Mouse (Mus musculus): Measurements from ENCODE around the gene Ifitm10. TPM values are rescaled to one million over a fixed set of nuclear protein-coding genes. Genes with fewer than 3 reads are reported as not detected.
"Not testable (repeated sequence)": the region's sequence is repeated elsewhere in the genome, so short reads cannot be mapped to it uniquely, and the experiment has no call there.

Ifitm10 gene
- polyA plus RNA-seq, 1 experiment from 2014 or later: 14.1 TPM

DNA sequence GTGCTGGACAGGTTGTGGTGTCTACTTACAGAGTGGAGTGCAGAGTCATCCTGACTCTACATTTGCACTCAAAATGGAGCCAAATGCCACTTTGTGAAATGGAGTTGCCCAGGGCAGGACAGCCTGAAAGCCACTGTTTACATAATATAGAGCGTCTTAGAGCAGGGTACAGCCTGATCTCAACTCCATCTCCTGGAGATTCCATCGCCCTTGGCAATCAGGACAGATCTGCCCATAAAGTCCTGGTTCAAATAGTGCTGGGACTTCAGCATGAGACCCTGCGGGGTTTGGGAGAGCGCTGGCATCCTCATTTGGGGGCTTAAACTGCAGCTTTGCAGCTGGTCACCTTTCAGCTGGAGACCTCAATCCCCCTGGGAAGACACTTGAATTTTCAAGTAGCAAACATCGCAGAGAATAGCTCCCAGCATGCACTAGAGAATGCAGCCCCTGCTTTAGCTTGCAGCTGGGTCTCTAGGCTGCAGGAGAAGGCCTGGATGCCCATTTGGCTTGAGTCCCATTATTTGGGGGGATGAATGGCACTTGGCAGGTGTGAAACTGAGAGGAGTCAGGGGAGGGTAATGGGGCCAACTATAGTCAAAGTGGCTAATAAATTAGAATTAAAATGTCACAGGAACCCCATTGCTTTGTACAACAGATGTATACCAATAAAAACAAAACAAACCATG, 58.8 kb downstream of the Ifitm10 start:
- Histone ChIP-seq H3K9me3 (replicated peaks; ENCODE audit: control insufficient read depth, low read length, poor library complexity, severe bottlenecking) (no peaks in the 10 kb centered on the region), H3K4me1 (ENCODE audit: control insufficient read depth, insufficient read depth, low read length) (no peaks in the 10 kb centered on the region; the same call in 1 of the 2 replicates), H3K4me2 (ENCODE audit: low read length) (no peak overlapping the region), H3K36me3 (ENCODE audit: control insufficient read depth, insufficient read depth, low read length) (no peaks in the 10 kb centered on the region), H3K4me3 (ENCODE audit: low read depth, low read length) (no peak overlapping the region), H3K9ac (ENCODE audit: low read depth, low read length) (no peak overlapping the region), H3K27me3 (ENCODE audit: control insufficient read depth, insufficient read depth, low read depth, low read length) (no peaks in the 10 kb centered on the region), H3K27ac (ENCODE audit: low read length) (no peak overlapping the region)
- no peak for ATAC-seq
- 32% methylated on average over 5 of the region's 5 CpGs for WGBS

DNA sequence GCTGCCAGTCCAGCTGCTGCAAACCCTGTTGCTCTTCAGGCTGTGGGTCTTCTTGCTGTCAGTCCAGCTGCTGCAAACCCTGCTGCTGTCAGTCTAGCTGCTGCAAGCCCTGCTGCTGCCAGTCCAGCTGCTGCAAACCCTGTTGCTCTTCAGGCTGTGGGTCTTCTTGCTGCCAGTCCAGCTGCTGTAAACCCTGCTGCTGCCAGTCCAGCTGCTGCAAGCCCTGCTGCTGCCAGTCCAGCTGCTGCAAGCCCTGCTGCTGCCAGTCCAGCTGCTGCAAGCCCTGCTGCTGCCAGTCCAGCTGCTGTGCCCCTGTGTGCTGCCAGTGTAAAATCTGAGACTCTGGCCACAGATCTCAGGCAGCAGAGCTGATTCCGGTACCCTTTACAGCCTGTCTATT, 69.6 kb downstream of the Ifitm10 start:
- not testable (repeated sequence) for H3K9me3 ChIP-seq (replicated peaks; ENCODE audit: control insufficient read depth, low read length, poor library complexity, severe bottlenecking); H3K27me3 ChIP-seq (ENCODE audit: control insufficient read depth, insufficient read depth, low read depth, low read length); H3K9ac ChIP-seq (ENCODE audit: low read depth, low read length); H3K4me1 ChIP-seq (ENCODE audit: control insufficient read depth, insufficient read depth, low read length); H3K27ac ChIP-seq (ENCODE audit: low read length); H3K36me3 ChIP-seq (ENCODE audit: control insufficient read depth, insufficient read depth, low read length); H3K4me3 ChIP-seq (ENCODE audit: low read depth, low read length); ATAC-seq; H3K4me2 ChIP-seq (ENCODE audit: low read length)
- 85% methylated on average over 1 of the region's 1 CpGs for WGBS

- H3K4me2 ChIP-seq (ENCODE audit: low read length): no peak within 1 kb of the TSS
- no peak within 1 kb of the TSS for H3K4me3 ChIP-seq (ENCODE audit: low read depth, low read length)
- H3K9ac ChIP-seq (ENCODE audit: low read depth, low read length): no peak within 1 kb of the TSS
- WGBS: 61% methylated on average over 3 of the region's 3 CpGs
- H3K36me3 ChIP-seq (ENCODE audit: control insufficient read depth, insufficient read depth, low read length): no peaks in the 10 kb centered on the region
- no peaks in the 10 kb centered on the region for H3K27me3 ChIP-seq (ENCODE audit: control insufficient read depth, insufficient read depth, low read depth, low read length)
- H3K4me1 ChIP-seq (ENCODE audit: control insufficient read depth, insufficient read depth, low read length): no peaks in the 10 kb centered on the region
- no peak for ATAC-seq
- H3K27ac ChIP-seq (ENCODE audit: low read length): no peak within 1 kb of the TSS
- H3K9me3 ChIP-seq (replicated peaks; ENCODE audit: control insufficient read depth, low read length, poor library complexity, severe bottlenecking): no peaks in the 10 kb centered on the region
Observed at GRCm38 (mm10) chr7:142303249-142303648, 70.3 kb downstream of the Ifitm10 start, which contains the start of gene Krtap5-4. Krtap5-4 (plus strand) TSS chr7:142303549.

GRCm38 (mm10) chr7:142297018-142297417, 76.5 kb downstream of the Ifitm10 start, which contains the start of gene Krtap5-1:
Krtap5-1 (minus strand) TSS chr7:142297118.
- not testable (repeated sequence) for H3K4me3 ChIP-seq (ENCODE audit: low read depth, low read length); H3K27ac ChIP-seq (ENCODE audit: low read length); H3K27me3 ChIP-seq (ENCODE audit: control insufficient read depth, insufficient read depth, low read depth, low read length); H3K4me2 ChIP-seq (ENCODE audit: low read length); H3K36me3 ChIP-seq (ENCODE audit: control insufficient read depth, insufficient read depth, low read length); ATAC-seq; H3K4me1 ChIP-seq (ENCODE audit: control insufficient read depth, insufficient read depth, low read length); H3K9ac ChIP-seq (ENCODE audit: low read depth, low read length); H3K9me3 ChIP-seq (replicated peaks; ENCODE audit: control insufficient read depth, low read length, poor library complexity, severe bottlenecking)

DNA sequence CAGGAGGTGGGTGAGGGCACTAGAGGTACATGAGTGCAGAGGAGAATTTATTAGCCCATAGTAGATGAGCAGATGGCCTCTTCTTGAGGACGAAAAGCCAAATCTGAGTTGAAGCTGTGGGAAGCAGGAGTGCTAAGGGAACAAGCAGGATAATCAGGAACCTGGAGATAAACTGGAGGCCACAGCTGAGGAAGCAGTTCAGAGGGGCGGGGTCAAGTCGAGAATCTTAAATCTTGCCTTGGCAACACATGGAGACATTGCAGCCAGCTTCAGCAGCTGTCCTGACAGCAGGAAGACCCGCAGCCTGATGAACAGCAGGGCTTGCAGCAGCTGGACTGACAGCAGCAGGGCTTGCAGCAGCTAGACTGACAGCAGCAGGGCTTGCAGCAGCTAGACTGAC, 77.4 kb downstream of the Ifitm10 start:
- H3K9ac ChIP-seq (ENCODE audit: low read depth, low read length); H3K27me3 ChIP-seq (ENCODE audit: control insufficient read depth, insufficient read depth, low read depth, low read length); H3K9me3 ChIP-seq (replicated peaks; ENCODE audit: control insufficient read depth, low read length, poor library complexity, severe bottlenecking); H3K27ac ChIP-seq (ENCODE audit: low read length); H3K4me2 ChIP-seq (ENCODE audit: low read length); H3K4me1 ChIP-seq (ENCODE audit: control insufficient read depth, insufficient read depth, low read length); ATAC-seq; H3K36me3 ChIP-seq (ENCODE audit: control insufficient read depth, insufficient read depth, low read length); H3K4me3 ChIP-seq (ENCODE audit: low read depth, low read length): not testable (repeated sequence)
- 29% methylated on average over 4 of the region's 4 CpGs for WGBS

GRCm38 (mm10) chr7:142295418-142295817, 78.1 kb downstream of the Ifitm10 start:
- H3K4me3 ChIP-seq (ENCODE audit: low read depth, low read length): no peak overlapping the region
- H3K27me3 ChIP-seq (ENCODE audit: control insufficient read depth, insufficient read depth, low read depth, low read length): no peaks in the 10 kb centered on the region
- H3K9me3 ChIP-seq (replicated peaks; ENCODE audit: control insufficient read depth, low read length, poor library complexity, severe bottlenecking): no peaks in the 10 kb centered on the region
- ATAC-seq: no peak
- no peaks in the 10 kb centered on the region for H3K36me3 ChIP-seq (ENCODE audit: control insufficient read depth, insufficient read depth, low read length)
- no peaks in the 10 kb centered on the region for H3K4me1 ChIP-seq (ENCODE audit: control insufficient read depth, insufficient read depth, low read length)
- H3K9ac ChIP-seq (ENCODE audit: low read depth, low read length): no peak overlapping the region
- H3K27ac ChIP-seq (ENCODE audit: low read length): no peak overlapping the region
- no peak overlapping the region for H3K4me2 ChIP-seq (ENCODE audit: low read length)

DNA sequence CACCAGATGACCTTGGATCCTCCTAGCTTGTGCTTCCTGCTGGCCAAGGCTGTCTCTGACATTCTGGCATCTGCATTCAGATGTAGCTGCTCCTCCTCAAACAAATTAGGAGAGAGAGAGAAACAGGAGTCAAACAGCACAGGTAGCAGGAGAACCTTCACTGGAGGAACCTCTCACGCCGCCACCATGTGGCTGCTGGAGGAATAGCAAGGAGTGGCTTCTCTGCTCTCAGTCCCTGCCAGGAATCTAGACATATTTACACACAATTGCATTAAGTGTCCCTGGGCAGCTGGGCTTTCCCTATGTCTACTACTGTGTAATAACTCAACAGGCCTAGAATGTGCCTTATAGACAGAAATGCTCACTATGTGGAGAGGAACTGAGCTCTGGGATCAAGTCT, 79.7 kb downstream of the Ifitm10 start:
- H3K9ac ChIP-seq (ENCODE audit: low read depth, low read length); H3K9me3 ChIP-seq (replicated peaks; ENCODE audit: control insufficient read depth, low read length, poor library complexity, severe bottlenecking); H3K4me2 ChIP-seq (ENCODE audit: low read length); ATAC-seq; H3K36me3 ChIP-seq (ENCODE audit: control insufficient read depth, insufficient read depth, low read length); H3K27me3 ChIP-seq (ENCODE audit: control insufficient read depth, insufficient read depth, low read depth, low read length); H3K27ac ChIP-seq (ENCODE audit: low read length); H3K4me3 ChIP-seq (ENCODE audit: low read depth, low read length); H3K4me1 ChIP-seq (ENCODE audit: control insufficient read depth, insufficient read depth, low read length): not testable (repeated sequence)
- WGBS: 3% methylated on average over 2 of the region's 2 CpGs

DNA sequence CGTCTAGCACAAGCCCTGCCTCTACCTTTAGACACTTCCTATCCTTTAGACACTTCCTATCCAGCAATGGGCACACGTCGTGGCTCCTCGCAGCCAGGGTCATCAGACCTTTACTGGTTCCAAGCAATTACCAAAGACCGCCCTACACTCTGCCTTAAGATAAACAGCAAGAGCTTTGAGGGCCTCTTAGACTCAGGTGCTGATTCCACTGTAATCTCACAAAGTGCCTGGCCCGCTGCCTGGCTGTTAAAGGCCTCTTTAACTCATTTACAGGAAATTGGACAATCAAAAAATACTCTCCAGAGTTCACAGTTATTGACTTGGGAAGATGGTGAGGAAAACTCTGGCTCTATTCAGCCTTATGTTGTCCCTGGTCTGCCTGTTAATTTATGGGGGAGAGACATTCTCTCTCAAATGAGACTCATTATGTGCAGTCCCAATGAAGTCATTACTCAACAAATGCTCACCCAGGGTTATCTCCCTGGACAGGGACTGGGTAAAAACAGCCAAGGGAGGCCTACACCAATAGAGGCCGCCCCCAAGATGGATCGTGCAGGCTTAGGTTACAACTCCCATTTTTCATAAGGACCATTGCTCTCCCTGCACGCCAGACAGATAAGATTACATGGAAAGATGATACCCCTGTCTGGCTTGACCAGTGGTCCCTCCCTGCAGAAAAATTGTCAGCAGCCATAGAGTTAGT, 87.5 kb downstream of the Ifitm10 start:
- not testable (repeated sequence) for H3K4me2 ChIP-seq (ENCODE audit: low read length); H3K36me3 ChIP-seq (ENCODE audit: control insufficient read depth, insufficient read depth, low read length); H3K27ac ChIP-seq (ENCODE audit: low read length); H3K4me1 ChIP-seq (ENCODE audit: control insufficient read depth, insufficient read depth, low read length); H3K4me3 ChIP-seq (ENCODE audit: low read depth, low read length); H3K9me3 ChIP-seq (replicated peaks; ENCODE audit: control insufficient read depth, low read length, poor library complexity, severe bottlenecking); ATAC-seq; H3K27me3 ChIP-seq (ENCODE audit: control insufficient read depth, insufficient read depth, low read depth, low read length); H3K9ac ChIP-seq (ENCODE audit: low read depth, low read length)
- 86% methylated on average over 9 of the region's 9 CpGs for WGBS

GRCm38 (mm10) chr7:142285130-142285835, 88.3 kb downstream of the Ifitm10 start:
- 23% methylated on average over 23 of the region's 23 CpGs for WGBS
- Histone ChIP-seq H3K9ac (ENCODE audit: low read depth, low read length) (peak overlapping the region; percentile 59), H3K36me3 (ENCODE audit: control insufficient read depth, insufficient read depth, low read length) (no peaks in the 10 kb centered on the region), H3K4me2 (ENCODE audit: low read length) (peak overlapping the region; percentile 72), H3K4me3 (ENCODE audit: low read depth, low read length) (peak overlapping the region; percentile 47), H3K27me3 (ENCODE audit: control insufficient read depth, insufficient read depth, low read depth, low read length) (peaks cover 7% of the 10 kb centered on the region), H3K4me1 (ENCODE audit: control insufficient read depth, insufficient read depth, low read length) (peaks cover 8% of the 10 kb centered on the region), H3K9me3 (replicated peaks; ENCODE audit: control insufficient read depth, low read length, poor library complexity, severe bottlenecking) (no peaks in the 10 kb centered on the region), H3K27ac (ENCODE audit: low read length) (peak overlapping the region; percentile 79)
- peak; percentile 84 for ATAC-seq

Data from midbrain, embryonic 16.5 days (tissue).